Mouse (Mus musculus): ENCODE data around the gene Rasgrf1. TPM values are rescaled to one million over a fixed set of nuclear protein-coding genes. Genes with fewer than 3 reads are reported as not detected.
"Not testable (repeated sequence)": the region's sequence is repeated elsewhere in the genome, so short reads cannot be mapped to it uniquely, and the experiment has no call there.

The Rasgrf1 gene
- polyA plus RNA-seq, 1 experiment = 0.32 TPM

- Histone ChIP-seq H3K27ac (ENCODE audit: insufficient read depth, low read length) (no peak overlapping the region), H3K4me1 (ENCODE audit: control insufficient read depth, insufficient read depth, low read length) (no peaks in the 10 kb centered on the region), H3K4me3 (ENCODE audit: insufficient read depth, low read length) (no peak overlapping the region)
- TF ChIP-seq POLR2A (IDR thresholded peaks at IDR 0.05; ENCODE audit: low read depth, low read length) (no peak), CTCF (IDR thresholded peaks at IDR 0.05; ENCODE audit: borderline replicate concordance, insufficient read depth, low read length) (no peak)
Observed at GRCm38 (mm10) chr9:90016204-90016603, 106.5 kb downstream of the Rasgrf1 start.

GRCm38 (mm10) chr9:90020866-90021265, 111.2 kb downstream of the Rasgrf1 start:
- TF ChIP-seq POLR2A (IDR thresholded peaks at IDR 0.05; ENCODE audit: low read depth, low read length) (no peak), CTCF (IDR thresholded peaks at IDR 0.05; ENCODE audit: borderline replicate concordance, insufficient read depth, low read length) (no peak)
- Histone ChIP-seq H3K4me1 (ENCODE audit: control insufficient read depth, insufficient read depth, low read length) (no peaks in the 10 kb centered on the region), H3K4me3 (ENCODE audit: insufficient read depth, low read length) (no peak overlapping the region), H3K27ac (ENCODE audit: insufficient read depth, low read length) (no peak overlapping the region)

- TF ChIP-seq CTCF (IDR thresholded peaks at IDR 0.05; ENCODE audit: borderline replicate concordance, insufficient read depth, low read length) = no peak
- no peak for TF ChIP-seq POLR2A (IDR thresholded peaks at IDR 0.05; ENCODE audit: low read depth, low read length)
- no peak overlapping the region for H3K4me3 ChIP-seq (ENCODE audit: insufficient read depth, low read length)
- H3K4me1 ChIP-seq (ENCODE audit: control insufficient read depth, insufficient read depth, low read length) = no peaks in the 10 kb centered on the region
- no peak overlapping the region for H3K27ac ChIP-seq (ENCODE audit: insufficient read depth, low read length)
Observed at GRCm38 (mm10) chr9:90021442-90021841, 111.7 kb downstream of the Rasgrf1 start.

- no peak for TF ChIP-seq POLR2A (IDR thresholded peaks at IDR 0.05; ENCODE audit: low read depth, low read length)
- TF ChIP-seq CTCF (IDR thresholded peaks at IDR 0.05; ENCODE audit: borderline replicate concordance, insufficient read depth, low read length) = no peak
- Histone ChIP-seq H3K4me3 (ENCODE audit: insufficient read depth, low read length) (no peak overlapping the region), H3K27ac (ENCODE audit: insufficient read depth, low read length) (no peak overlapping the region), H3K4me1 (ENCODE audit: control insufficient read depth, insufficient read depth, low read length) (no peaks in the 10 kb centered on the region)
Observed at GRCm38 (mm10) chr9:90027709-90028108, 118.0 kb downstream of the Rasgrf1 start.

GRCm38 (mm10) chr9:90033922-90034321, 124.2 kb downstream of the Rasgrf1 start:
- H3K4me3 ChIP-seq (ENCODE audit: insufficient read depth, low read length) = no peak overlapping the region
- H3K4me1 ChIP-seq (ENCODE audit: control insufficient read depth, insufficient read depth, low read length) = no peaks in the 10 kb centered on the region
- TF ChIP-seq POLR2A (IDR thresholded peaks at IDR 0.05; ENCODE audit: low read depth, low read length) (no peak), CTCF (IDR thresholded peaks at IDR 0.05; ENCODE audit: borderline replicate concordance, insufficient read depth, low read length) (no peak)
- no peak overlapping the region for H3K27ac ChIP-seq (ENCODE audit: insufficient read depth, low read length)

- Histone ChIP-seq H3K27ac (ENCODE audit: insufficient read depth, low read length) (no peak overlapping the region), H3K4me3 (ENCODE audit: insufficient read depth, low read length) (no peak overlapping the region), H3K4me1 (ENCODE audit: control insufficient read depth, insufficient read depth, low read length) (no peaks in the 10 kb centered on the region)
- no peak for TF ChIP-seq CTCF (IDR thresholded peaks at IDR 0.05; ENCODE audit: borderline replicate concordance, insufficient read depth, low read length)
- TF ChIP-seq POLR2A (IDR thresholded peaks at IDR 0.05; ENCODE audit: low read depth, low read length) = no peak
Observed at GRCm38 (mm10) chr9:90035168-90035567, 125.5 kb downstream of the Rasgrf1 start.

- H3K27ac ChIP-seq (ENCODE audit: insufficient read depth, low read length) = no peak overlapping the region
- no peak overlapping the region for H3K4me3 ChIP-seq (ENCODE audit: insufficient read depth, low read length)
- no peaks in the 10 kb centered on the region for H3K4me1 ChIP-seq (ENCODE audit: control insufficient read depth, insufficient read depth, low read length)
- TF ChIP-seq CTCF (IDR thresholded peaks at IDR 0.05; ENCODE audit: borderline replicate concordance, insufficient read depth, low read length) = no peak
- TF ChIP-seq POLR2A (IDR thresholded peaks at IDR 0.05; ENCODE audit: low read depth, low read length) = no peak
Observed at GRCm38 (mm10) chr9:90035794-90036193, 126.1 kb downstream of the Rasgrf1 start.

- TF ChIP-seq POLR2A (IDR thresholded peaks at IDR 0.05; ENCODE audit: low read depth, low read length) = no peak
- no peak for TF ChIP-seq CTCF (IDR thresholded peaks at IDR 0.05; ENCODE audit: borderline replicate concordance, insufficient read depth, low read length)
Observed at GRCm38 (mm10) chr9:90036313-90036712, 126.6 kb downstream of the Rasgrf1 start.

GRCm38 (mm10) chr9:90038535-90038934, 128.8 kb downstream of the Rasgrf1 start:
- Histone ChIP-seq H3K4me1 (ENCODE audit: control insufficient read depth, insufficient read depth, low read length) (no peaks in the 10 kb centered on the region), H3K4me3 (ENCODE audit: insufficient read depth, low read length) (no peak overlapping the region), H3K27ac (ENCODE audit: insufficient read depth, low read length) (no peak overlapping the region)
- no peak for TF ChIP-seq POLR2A (IDR thresholded peaks at IDR 0.05; ENCODE audit: low read depth, low read length)

More at GRCm38 (mm10) chr9:90036313-90036712, 126.6 kb downstream of the Rasgrf1 start:
- Histone ChIP-seq H3K4me3 (ENCODE audit: insufficient read depth, low read length) (no peak overlapping the region), H3K4me1 (ENCODE audit: control insufficient read depth, insufficient read depth, low read length) (no peaks in the 10 kb centered on the region), H3K27ac (ENCODE audit: insufficient read depth, low read length) (no peak overlapping the region)

GRCm38 (mm10) chr9:90040916-90041315, 131.2 kb downstream of the Rasgrf1 start:
- H3K4me1 ChIP-seq (ENCODE audit: control insufficient read depth, insufficient read depth, low read length) = no peaks in the 10 kb centered on the region
- no peak for TF ChIP-seq CTCF (IDR thresholded peaks at IDR 0.05; ENCODE audit: borderline replicate concordance, insufficient read depth, low read length)
- no peak for TF ChIP-seq POLR2A (IDR thresholded peaks at IDR 0.05; ENCODE audit: low read depth, low read length)
- no peak overlapping the region for H3K4me3 ChIP-seq (ENCODE audit: insufficient read depth, low read length)
- H3K27ac ChIP-seq (ENCODE audit: insufficient read depth, low read length) = no peak overlapping the region

- Histone ChIP-seq H3K4me3 (ENCODE audit: insufficient read depth, low read length) (no peak overlapping the region), H3K4me1 (ENCODE audit: control insufficient read depth, insufficient read depth, low read length) (no peaks in the 10 kb centered on the region), H3K27ac (ENCODE audit: insufficient read depth, low read length) (no peak overlapping the region)
- TF ChIP-seq POLR2A (IDR thresholded peaks at IDR 0.05; ENCODE audit: low read depth, low read length) = no peak
- TF ChIP-seq CTCF (IDR thresholded peaks at IDR 0.05; ENCODE audit: borderline replicate concordance, insufficient read depth, low read length) = no peak
Observed at GRCm38 (mm10) chr9:90041556-90041955, 131.8 kb downstream of the Rasgrf1 start.

- not testable (repeated sequence) for H3K4me1 ChIP-seq (ENCODE audit: control insufficient read depth, insufficient read depth, low read length); H3K27ac ChIP-seq (ENCODE audit: insufficient read depth, low read length); H3K4me3 ChIP-seq (ENCODE audit: insufficient read depth, low read length)
Observed at GRCm38 (mm10) chr9:90042906-90043305, 133.2 kb downstream of the Rasgrf1 start.
